Mouse (Mus musculus) hindbrain, embryonic 14.5 days (tissue): Measurements from ENCODE around the gene Brd3. TPM values are rescaled to one million over a fixed set of nuclear protein-coding genes. Genes with fewer than 3 reads are reported as not detected.
A peak's percentile ranks its signal among the peaks of the same experiment; 100 is the strongest.
"Not testable (repeated sequence)": the region's sequence is repeated elsewhere in the genome, so short reads cannot be mapped to it uniquely, and the experiment has no call there.

Experiments
- ATAC-seq: fragments of 200-750 bp; cut with Nextera tagmentation; 2 replicates; pipeline ENCODE4 v1.8.0; 2017; ENCODE audit warnings: moderate number of reproducible peaks, mild to moderate bottlenecking, moderate TSS enrichment, moderate library complexity; ENCODE audit not compliant: low FRiP score
- DNase-seq: peaks from one replicate; pipeline ENCODE4 v3.0.0-alpha.2; 2015; ENCODE audit warnings: low spot score
- H3K27ac ChIP-seq: fragments of 300-500 bp; sonication (generic); 2 replicates; pipeline ENCODE4 v1.5.1; 2014; ENCODE audit warnings: mild to moderate bottlenecking, moderate library complexity
- H3K27me3 ChIP-seq: fragments of 300-500 bp; sonication (generic); 2 replicates; pipeline ENCODE4 v1.6.1; 2014; ENCODE audit warnings: mild to moderate bottlenecking, low read length, mixed read lengths; ENCODE audit not compliant: control insufficient read depth, insufficient read depth
- H3K36me3 ChIP-seq: fragments of 300-500 bp; sonication (generic); replicated peaks from 2 replicates; pipeline ENCODE4 v1.6.1; 2014; ENCODE audit not compliant: control insufficient read depth, insufficient read depth
- H3K4me1 ChIP-seq: fragments of 300-500 bp; sonication (generic); replicated peaks from 2 replicates; pipeline ENCODE4 v1.6.1; 2014; ENCODE audit warnings: antibody characterized with exemption, low read length, mixed read lengths; ENCODE audit not compliant: control insufficient read depth, insufficient read depth
- H3K4me2 ChIP-seq: fragments of 300-500 bp; sonication (generic); replicated peaks from 2 replicates; pipeline ENCODE4 v1.6.1; 2014; ENCODE audit warnings: mild to moderate bottlenecking, moderate library complexity
- H3K4me3 ChIP-seq: fragments of 300-500 bp; sonication (generic); replicated peaks from 2 replicates; pipeline ENCODE4 v1.5.1; 2014; ENCODE audit warnings: mild to moderate bottlenecking, low read length
- H3K9ac ChIP-seq: fragments of 300-500 bp; sonication (generic); 2 replicates; pipeline ENCODE4 v1.6.1; 2014
- H3K9me3 ChIP-seq: fragments of 300-500 bp; sonication (generic); 2 replicates; pipeline ENCODE4 v1.6.1; 2016; ENCODE audit warnings: low read length; ENCODE audit not compliant: control insufficient read depth
- WGBS: fragments of 180-500 bp; shearing (Covaris S2); extraction: QIAGEN DNeasy Blood & Tissue Kit; methylation state at CpG from one replicate; pipeline ENCODE4 v1.1.7; 2014; 5-methylcytosine and 5-hydroxymethylcytosine counted together
- polyA plus RNA-seq: library from polyadenylated mRNA; unstranded; fragments of >200 nt; fragmentation: Nextera tagmentation; extraction: Ambion mirVana; gene quantifications from 2 replicates; pipeline ENCODE4 v1.2.1, GENCODE M21; 2014

Gene Brd3
- polyA plus RNA-seq, 1 experiment from 2014 or later: 134 TPM

DNA sequence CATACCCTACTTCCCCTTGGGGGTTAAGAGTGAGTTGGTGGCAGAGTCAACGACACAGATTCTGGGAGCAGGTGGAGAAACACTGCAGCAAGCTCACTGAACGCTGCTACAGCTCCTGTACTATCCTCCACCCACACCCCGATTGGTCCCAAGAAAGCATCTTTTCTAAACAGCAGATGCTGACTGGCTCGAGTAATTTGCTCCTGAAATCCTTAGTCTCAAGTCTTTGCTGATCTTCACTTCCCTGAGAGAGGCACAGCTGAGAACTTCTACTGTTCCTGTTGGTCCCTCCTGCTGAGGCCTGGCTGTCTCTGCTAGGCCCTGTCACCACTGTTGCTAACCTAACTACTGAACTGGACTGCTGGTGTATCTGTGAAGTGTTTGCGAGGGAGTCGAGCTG lies 37.2 kb upstream of the Brd3 start:
- Histone ChIP-seq H3K9ac (no peak overlapping the region), H3K9me3 (no peaks in the 10 kb centered on the region), H3K27ac (no peak overlapping the region), H3K4me3 (no peak overlapping the region), H3K36me3 (0 out of 2 replicates have a peak, but pooled peaks cover 4% of the 10 kb centered on the region), H3K27me3 (no peaks in the 10 kb centered on the region), H3K4me1 (peaks cover 9% of the 10 kb centered on the region), H3K4me2 (no peak overlapping the region)
- WGBS: 92% methylated on average over 6 of the region's 6 CpGs
- ATAC-seq (no peak), DNase-seq (no peak)

DNA sequence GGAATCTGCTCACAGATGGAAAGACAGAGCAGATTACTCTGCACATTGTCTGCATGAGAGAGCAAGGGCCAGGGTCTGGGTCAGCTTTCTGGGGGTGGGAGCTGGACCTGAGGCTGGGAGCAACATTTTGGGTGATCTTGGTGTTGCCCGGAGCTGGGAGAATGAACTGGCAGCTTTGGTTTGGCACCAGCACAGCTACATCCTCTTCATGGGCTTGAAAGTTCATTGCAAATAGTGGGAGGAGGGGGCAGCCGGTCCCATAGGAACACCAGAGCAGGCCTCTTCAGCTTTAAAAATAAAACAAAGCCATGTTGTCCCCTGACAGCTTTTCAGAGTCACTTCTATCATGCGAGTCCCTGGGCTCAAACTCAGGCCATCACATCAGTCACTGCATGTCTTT lies 33.8 kb upstream of the Brd3 start:
- no peaks in the 10 kb centered on the region for H3K27me3 ChIP-seq
- WGBS: 92% methylated on average over 3 of the region's 3 CpGs
- peak overlapping the region; percentile 45; the same call in 1 of the 2 replicates for H3K4me3 ChIP-seq
- H3K27ac ChIP-seq: peak overlapping the region; percentile 93
- ATAC-seq (no peak), DNase-seq (no peak)
- H3K4me2 ChIP-seq: peak overlapping the region; percentile 85
- H3K9me3 ChIP-seq: no peaks in the 10 kb centered on the region
- H3K4me1 ChIP-seq: peaks cover 14% of the 10 kb centered on the region
- peaks cover 5% of the 10 kb centered on the region; the same call in 1 of the 2 replicates for H3K36me3 ChIP-seq
- peak overlapping the region; percentile 76 for H3K9ac ChIP-seq

DNA sequence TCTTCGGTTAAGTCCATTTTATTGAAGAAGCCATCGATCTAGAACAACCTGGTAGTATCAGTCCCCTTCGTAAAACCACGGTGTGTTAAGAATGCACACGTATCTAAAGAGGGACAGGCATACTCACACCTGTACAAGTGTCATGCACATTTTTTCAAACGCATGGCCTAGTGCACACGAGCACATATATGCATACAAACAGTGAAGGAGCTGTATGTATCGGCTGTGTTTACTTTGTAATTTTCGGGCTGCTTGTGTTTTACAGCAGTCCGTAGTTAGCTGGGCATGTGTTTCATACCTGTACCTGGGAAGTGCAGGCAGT lies 33.0 kb upstream of the Brd3 start:
- peak overlapping the region; percentile 76 for H3K9ac ChIP-seq
- H3K36me3 ChIP-seq: peaks cover 13% of the 10 kb centered on the region
- ATAC-seq: peak; percentile 38; the same call in 1 of the 2 replicates

DNA sequence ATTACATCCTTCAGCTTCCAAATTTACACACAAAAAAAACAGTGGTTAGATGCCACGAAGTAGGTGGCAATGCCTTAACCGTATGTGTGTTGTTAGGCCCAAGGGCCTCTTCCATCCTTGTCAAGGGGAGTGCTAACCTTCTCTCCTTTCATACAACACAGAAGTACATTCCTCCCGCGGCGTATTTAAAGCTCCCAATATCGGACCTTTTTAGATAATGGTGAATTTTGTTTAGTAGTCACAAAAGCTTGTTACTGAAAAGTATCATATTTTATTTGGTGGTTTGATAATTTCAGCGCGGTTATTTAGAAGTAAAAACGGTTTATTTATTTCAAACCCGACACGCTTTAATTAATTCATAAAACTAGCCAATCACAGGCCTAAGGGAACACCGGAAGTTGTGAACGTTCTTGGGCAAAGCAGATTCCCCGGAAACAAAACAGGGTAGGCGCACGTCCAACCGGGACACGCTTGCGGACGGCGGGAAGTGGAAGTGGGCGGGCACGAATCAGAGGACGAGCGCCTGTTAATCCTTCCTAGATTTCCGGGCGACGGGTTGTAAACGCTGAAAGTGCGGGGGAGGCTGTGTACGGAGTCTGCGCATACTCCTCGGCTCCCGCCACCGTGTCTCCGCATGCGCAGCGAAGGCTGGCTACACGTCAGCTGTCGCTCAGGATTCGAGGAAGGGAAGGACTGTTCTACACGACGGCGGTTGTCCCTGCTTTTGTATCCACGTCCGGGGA lies 32.5 kb upstream of the Brd3 start:
- WGBS: under 1% methylated on average over 46 of the region's 46 CpGs
- peak overlapping the region; percentile 93 for H3K27ac ChIP-seq
- peak; percentile 99 for ATAC-seq
- H3K4me3 ChIP-seq: peak overlapping the region; percentile 45
- H3K4me2 ChIP-seq: peak overlapping the region; percentile 85
- peaks cover 14% of the 10 kb centered on the region for H3K4me1 ChIP-seq
- peaks cover 18% of the 10 kb centered on the region for H3K36me3 ChIP-seq
- H3K9me3 ChIP-seq: no peaks in the 10 kb centered on the region
- H3K27me3 ChIP-seq: no peaks in the 10 kb centered on the region
- H3K9ac ChIP-seq: peak overlapping the region; percentile 76
- DNase-seq: peak; percentile 96

More for the DNA sequence above, 33.0 kb upstream of the Brd3 start:
- H3K9me3 ChIP-seq: no peaks in the 10 kb centered on the region
- DNase-seq: no peak
- peak overlapping the region; percentile 93 for H3K27ac ChIP-seq
- peaks cover 14% of the 10 kb centered on the region for H3K4me1 ChIP-seq
- H3K4me2 ChIP-seq: peak overlapping the region; percentile 85
- peak overlapping the region; percentile 45 for H3K4me3 ChIP-seq
- H3K27me3 ChIP-seq: no peaks in the 10 kb centered on the region
- 29% methylated on average over 10 of the region's 10 CpGs for WGBS

DNA sequence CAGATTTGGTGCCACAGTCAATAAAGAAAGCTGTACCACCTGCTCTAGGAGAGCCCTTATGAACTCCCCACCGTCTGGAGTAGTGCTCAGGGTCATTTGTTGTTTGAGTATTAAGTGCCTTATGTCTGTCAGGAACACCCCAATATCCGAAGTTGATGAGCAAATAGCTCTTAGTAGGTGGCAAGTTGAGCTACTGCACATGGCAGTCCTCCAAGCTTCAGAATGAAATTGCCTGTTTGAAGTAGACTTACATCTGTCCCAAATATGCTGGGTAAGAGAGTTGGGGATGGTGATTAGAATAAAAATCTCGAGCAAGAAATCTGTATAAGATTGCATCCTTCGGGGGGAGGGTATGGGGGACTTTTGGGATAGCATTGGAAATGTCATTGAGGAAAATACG lies 31.9 kb upstream of the Brd3 start:
- Histone ChIP-seq H3K4me2 (peak overlapping the region; percentile 85), H3K27ac (peak overlapping the region; percentile 93), H3K4me3 (peak overlapping the region; percentile 45), H3K9me3 (no peaks in the 10 kb centered on the region), H3K36me3 (peaks cover 24% of the 10 kb centered on the region), H3K27me3 (no peaks in the 10 kb centered on the region), H3K4me1 (peaks cover 14% of the 10 kb centered on the region), H3K9ac (peak overlapping the region; percentile 48)
- ATAC-seq (no peak), DNase-seq (no peak)
- WGBS: 23% methylated on average over 5 of the region's 5 CpGs

DNA sequence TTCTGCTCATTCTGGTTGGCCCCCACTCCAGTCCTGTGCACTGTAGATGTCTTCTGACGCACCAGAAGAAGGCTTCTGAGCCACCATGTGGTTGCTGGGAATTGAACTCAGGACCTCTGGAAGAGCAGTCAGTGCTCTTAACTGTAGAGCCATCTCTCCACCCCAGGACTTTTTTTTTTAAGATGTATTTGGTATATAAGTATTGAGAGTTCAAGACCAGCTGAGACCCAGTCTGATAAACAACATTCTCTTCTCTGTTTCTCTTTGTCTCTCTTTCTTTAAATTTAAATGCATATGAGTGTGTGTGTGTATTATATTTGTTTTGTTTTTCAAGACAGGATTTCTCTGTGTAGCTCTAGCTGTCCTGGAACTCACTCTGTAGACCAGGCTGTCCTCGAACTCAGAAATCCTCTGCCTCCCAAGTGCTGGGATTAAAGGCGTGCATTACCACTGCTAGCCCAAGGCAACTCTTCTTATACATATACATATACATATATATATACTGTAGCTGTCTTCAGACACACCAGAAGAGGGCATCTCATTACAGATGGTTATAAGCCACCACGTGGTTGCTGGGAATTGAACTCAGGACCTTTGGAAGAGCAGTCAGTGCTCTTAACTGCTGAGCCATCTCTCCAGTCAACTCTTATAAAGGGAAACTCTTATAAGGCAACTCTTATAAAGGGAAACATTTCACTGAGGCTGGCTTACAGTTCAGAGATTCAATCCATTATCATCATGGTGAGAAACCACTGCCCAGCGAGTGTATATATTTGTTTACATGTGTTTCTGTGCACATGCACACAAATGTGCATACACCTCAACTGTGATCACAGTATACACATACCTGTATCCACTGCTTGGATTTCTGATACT lies 31.2 kb upstream of the Brd3 start:
- Histone ChIP-seq H3K27ac (peak overlapping the region; percentile 93), H3K4me3 (peak overlapping the region; percentile 45), H3K9ac (peak overlapping the region; percentile 48; the same call in 1 of the 2 replicates), H3K36me3 (peaks cover 31% of the 10 kb centered on the region), H3K4me1 (peaks cover 14% of the 10 kb centered on the region), H3K4me2 (peak overlapping the region; percentile 85)
- not testable (repeated sequence) for H3K9me3 ChIP-seq, H3K27me3 ChIP-seq, ATAC-seq, DNase-seq
- 67% methylated on average over 5 of the region's 5 CpGs for WGBS

DNA sequence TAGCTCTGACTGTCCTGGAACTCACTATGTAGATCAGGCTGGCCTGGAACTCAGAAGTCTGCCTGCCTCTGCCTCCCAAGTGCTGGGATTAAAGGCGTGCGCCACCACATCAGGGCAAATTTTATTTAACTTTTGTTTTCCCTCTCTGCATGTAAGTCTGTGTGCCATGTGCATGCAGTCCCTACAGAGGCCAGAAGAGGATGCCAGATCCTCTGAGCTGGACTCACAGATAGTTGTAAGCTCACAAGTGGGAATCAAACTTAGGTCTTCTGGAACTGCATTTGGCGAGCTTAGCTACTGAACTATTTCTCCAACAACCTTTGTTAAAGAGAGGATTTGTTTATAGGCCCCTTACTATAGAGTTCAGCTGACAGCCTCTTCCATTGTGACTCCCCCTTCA lies 10.8 kb upstream of the Brd3 start:
- 87% methylated on average over 3 of the region's 3 CpGs for WGBS
- Histone ChIP-seq H3K9ac (no peak overlapping the region), H3K27me3 (no peaks in the 10 kb centered on the region)

DNA sequence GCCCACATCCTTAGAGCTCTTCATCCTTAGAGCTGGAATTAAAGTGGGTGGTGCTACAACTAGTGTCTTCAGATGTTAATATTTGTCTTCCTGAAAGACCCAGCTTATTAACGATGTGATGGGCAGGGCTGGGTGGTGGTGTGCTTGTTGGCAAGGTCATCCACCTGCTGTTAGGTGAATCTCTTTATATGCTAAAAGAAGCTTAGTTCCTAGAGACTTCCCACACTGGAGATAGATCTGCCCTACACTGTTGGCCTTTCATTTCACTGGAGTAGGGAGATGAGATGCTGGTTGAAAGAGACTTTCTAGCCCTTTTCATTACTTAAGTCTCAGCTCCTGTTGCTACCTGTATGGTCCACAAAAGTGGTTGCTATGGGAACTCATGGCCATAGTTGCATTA lies 8.8 kb upstream of the Brd3 start:
- Histone ChIP-seq H3K27me3 (no peaks in the 10 kb centered on the region), H3K9me3 (no peaks in the 10 kb centered on the region), H3K27ac (no peak overlapping the region), H3K9ac (peak overlapping the region; percentile 94), H3K4me1 (peaks cover 25% of the 10 kb centered on the region), H3K4me2 (peak overlapping the region; percentile 84), H3K4me3 (peak overlapping the region; percentile 98), H3K36me3 (peaks cover 24% of the 10 kb centered on the region)
- DNase-seq: no peak
- no peak for ATAC-seq
- 16% methylated on average over 1 of the region's 1 CpGs for WGBS

More for the DNA sequence above, 10.8 kb upstream of the Brd3 start:
- Histone ChIP-seq H3K9me3 (no peaks in the 10 kb centered on the region), H3K4me2 (no peak overlapping the region), H3K36me3 (peaks cover 43% of the 10 kb centered on the region), H3K27ac (no peak overlapping the region), H3K4me1 (peaks cover 25% of the 10 kb centered on the region), H3K4me3 (no peak overlapping the region)
- ATAC-seq: no peak
- DNase-seq: no peak
